Mouse (Mus musculus) embryonic facial prominence, embryonic 11.5 days (tissue): Measurements from ENCODE around the gene Npff. TPM values are rescaled to one million over a fixed set of nuclear protein-coding genes. Genes with fewer than 3 reads are reported as not detected.

ENCODE experiments used
- ATAC-seq: fragments of 200-750 bp; cut with Nextera tagmentation; replicated peaks from 2 replicates; pipeline ENCODE4 v1.8.0; 2017; ENCODE audit warnings: low read depth; ENCODE audit not compliant: insufficient number of reproducible peaks, low FRiP score, low TSS enrichment
- DNase-seq: peaks from one replicate; pipeline ENCODE4 v3.0.0-alpha.2; 2015; ENCODE audit warnings: low spot score
- H3K27ac ChIP-seq: fragments of 300-500 bp; sonication (generic); replicated peaks from 2 replicates; pipeline ENCODE4 v1.5.1; 2014; ENCODE audit warnings: mild to moderate bottlenecking, low read depth, low read length, control low read depth
- H3K27me3 ChIP-seq: fragments of 300-500 bp; sonication (generic); 2 replicates; pipeline ENCODE4 v1.6.1; 2014; ENCODE audit warnings: mild to moderate bottlenecking, low read length, moderate library complexity, mixed read lengths; ENCODE audit not compliant: control insufficient read depth, insufficient read depth
- H3K36me3 ChIP-seq: fragments of 300-500 bp; sonication (generic); replicated peaks from 2 replicates; pipeline ENCODE4 v1.6.1; 2014; ENCODE audit warnings: low read depth, mild to moderate bottlenecking, low read length, moderate library complexity, mixed read lengths; ENCODE audit not compliant: control insufficient read depth, insufficient read depth
- H3K4me1 ChIP-seq: fragments of 300-500 bp; sonication (generic); 2 replicates; pipeline ENCODE4 v1.6.1; 2014; ENCODE audit warnings: low read length, mixed read lengths; ENCODE audit not compliant: control insufficient read depth, insufficient read depth
- H3K4me2 ChIP-seq: fragments of 300-500 bp; sonication (generic); 2 replicates; pipeline ENCODE4 v1.6.1; 2014; ENCODE audit warnings: low read depth, mild to moderate bottlenecking, control low read depth, low read length, moderate library complexity
- H3K4me3 ChIP-seq: fragments of 300-500 bp; sonication (generic); 2 replicates; pipeline ENCODE4 v1.5.1; 2014; ENCODE audit warnings: low read depth, low read length, control low read depth
- H3K9ac ChIP-seq: fragments of 300-500 bp; sonication (generic); replicated peaks from 2 replicates; pipeline ENCODE4 v1.6.1; 2014; ENCODE audit warnings: mild to moderate bottlenecking, control low read depth, low read length
- H3K9me3 ChIP-seq: fragments of 300-500 bp; sonication (generic); replicated peaks from 2 replicates; pipeline ENCODE4 v1.6.1; 2016; ENCODE audit warnings: mild to moderate bottlenecking, low read length, inconsistent platforms, mixed read lengths; ENCODE audit not compliant: control insufficient read depth
- WGBS: fragments of 180-500 bp; shearing (Covaris S2); extraction: QIAGEN DNeasy Blood & Tissue Kit; methylation state at CpG from one replicate; pipeline ENCODE4 v1.1.7; 2014; 5-methylcytosine and 5-hydroxymethylcytosine counted together
- polyA plus RNA-seq: library from polyadenylated mRNA; unstranded; fragments of >200 nt; fragmentation: Nextera tagmentation; extraction: Ambion mirVana; gene quantifications from 2 replicates; pipeline ENCODE4 v1.2.1, GENCODE M21; 2014

Gene Npff
- polyA plus RNA-seq, 1 experiment from 2014 or later, result 0.66 TPM

- H3K36me3 ChIP-seq, result peaks cover 2% of the 10 kb centered on the region; the same call in 1 of the 2 replicates
- no peaks in the 10 kb centered on the region for H3K4me1 ChIP-seq
- H3K9me3 ChIP-seq, result no peaks in the 10 kb centered on the region
- no peak overlapping the region for H3K4me3 ChIP-seq
- H3K4me2 ChIP-seq, result no peak overlapping the region
- DNase-seq, result no peak
- no peak overlapping the region for H3K27ac ChIP-seq
- ATAC-seq, result no peak
- H3K27me3 ChIP-seq, result no peaks in the 10 kb centered on the region
- no peak overlapping the region for H3K9ac ChIP-seq
- 79% methylated on average over 4 of the region's 4 CpGs for WGBS
Measured at GRCm38 (mm10) chr15:102530566-102530965, 5.8 kb upstream of the Npff start.

GRCm38 (mm10) chr15:102528396-102528795, 3.7 kb upstream of the Npff start:
- DNase-seq (no peak), ATAC-seq (no peak)
- no peak overlapping the region for H3K27ac ChIP-seq
- H3K36me3 ChIP-seq, result peaks cover 2% of the 10 kb centered on the region; the same call in 1 of the 2 replicates
- H3K4me1 ChIP-seq, result no peaks in the 10 kb centered on the region
- no peak overlapping the region for H3K4me3 ChIP-seq
- no peaks in the 10 kb centered on the region for H3K27me3 ChIP-seq
- 89% methylated on average over 1 of the region's 1 CpGs for WGBS
- no peak overlapping the region for H3K4me2 ChIP-seq
- no peak overlapping the region for H3K9ac ChIP-seq
- H3K9me3 ChIP-seq, result no peaks in the 10 kb centered on the region

DNA sequence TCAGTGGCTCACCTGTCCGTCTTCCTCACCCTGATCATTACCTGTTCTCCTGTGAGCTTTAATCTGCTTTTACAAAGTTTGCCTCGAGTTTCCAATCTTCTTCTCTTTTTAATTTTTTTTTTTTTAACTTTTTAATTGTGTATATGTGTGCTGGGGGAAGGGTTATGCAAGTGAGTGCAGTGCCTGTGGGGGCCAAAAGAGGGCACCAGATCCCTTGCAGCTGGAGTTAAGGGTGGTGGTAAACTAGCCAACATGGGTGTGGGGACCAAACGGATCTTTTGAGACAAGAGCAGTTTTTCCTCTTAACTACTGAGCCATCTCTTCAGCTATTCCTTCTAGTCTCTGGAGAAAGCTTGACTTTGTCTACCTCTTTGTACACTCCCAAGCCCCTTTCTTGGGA, 3.2 kb upstream of the Npff start:
- DNase-seq, result no peak
- H3K27ac ChIP-seq, result no peak overlapping the region
- 77% methylated on average over 3 of the region's 3 CpGs for WGBS
- no peaks in the 10 kb centered on the region for H3K27me3 ChIP-seq
- no peak overlapping the region for H3K4me3 ChIP-seq
- no peak overlapping the region for H3K4me2 ChIP-seq
- no peak for ATAC-seq
- no peaks in the 10 kb centered on the region for H3K4me1 ChIP-seq
- H3K9ac ChIP-seq, result no peak overlapping the region
- H3K9me3 ChIP-seq, result no peaks in the 10 kb centered on the region
- H3K36me3 ChIP-seq, result peaks cover 2% of the 10 kb centered on the region; the same call in 1 of the 2 replicates

DNA sequence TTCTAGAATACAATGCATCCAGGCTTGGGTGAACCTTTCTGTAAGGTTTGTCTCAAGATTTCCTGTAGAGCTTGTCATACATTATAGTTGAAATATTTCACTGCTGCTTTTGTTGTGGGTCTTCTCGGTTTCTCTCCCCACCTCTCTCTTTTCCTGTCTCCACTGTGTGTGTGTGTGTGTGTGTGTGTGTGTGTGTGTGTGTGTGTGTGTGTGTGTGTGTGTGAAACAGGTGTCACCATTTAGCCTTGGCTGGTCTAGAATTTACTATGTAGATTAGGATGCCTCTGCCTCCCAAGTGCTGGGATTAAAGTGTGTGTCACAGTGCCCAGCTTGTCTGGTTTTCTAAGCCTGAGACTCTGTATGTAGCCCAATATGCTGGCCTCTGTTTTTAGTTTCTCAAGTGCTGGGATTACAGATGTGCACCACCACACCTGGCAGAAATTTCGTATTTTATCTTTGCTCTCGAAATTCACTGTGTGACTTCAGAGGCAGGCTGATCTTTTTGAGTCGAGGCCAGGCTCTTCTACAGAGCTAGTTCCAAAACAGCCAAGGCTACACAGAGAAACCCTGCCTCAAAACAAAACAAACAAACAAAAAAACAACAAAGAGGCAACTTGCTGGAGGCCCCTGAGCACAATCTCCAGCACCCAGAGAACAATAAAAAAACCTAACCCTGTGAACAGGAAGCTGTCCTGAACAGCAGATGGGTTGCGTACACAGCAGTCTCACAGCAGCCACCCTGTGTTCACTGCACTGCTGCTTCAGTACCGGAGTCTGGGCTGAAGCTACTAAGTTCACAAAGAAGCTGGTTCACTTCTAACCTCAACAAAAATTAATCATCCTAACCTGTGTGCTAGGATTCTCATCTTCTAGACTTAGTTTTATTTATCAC, 1.6 kb upstream of the Npff start:
- no peaks in the 10 kb centered on the region for H3K4me1 ChIP-seq
- H3K27ac ChIP-seq, result no peak overlapping the region
- no peaks in the 10 kb centered on the region for H3K27me3 ChIP-seq
- no peaks in the 10 kb centered on the region for H3K9me3 ChIP-seq
- no peak for ATAC-seq
- no peak overlapping the region for H3K9ac ChIP-seq
- H3K4me3 ChIP-seq, result no peak overlapping the region
- no peak overlapping the region for H3K4me2 ChIP-seq
- peaks cover 2% of the 10 kb centered on the region; the same call in 1 of the 2 replicates for H3K36me3 ChIP-seq
- DNase-seq, result no peak
- 90% methylated on average over 6 of the region's 6 CpGs for WGBS

- H3K27me3 ChIP-seq, result no peaks in the 10 kb centered on the region
- DNase-seq, result no peak
- no peaks in the 10 kb centered on the region; the same call in 1 of the 2 replicates for H3K36me3 ChIP-seq
- no peak overlapping the region for H3K4me2 ChIP-seq
- no peak overlapping the region for H3K27ac ChIP-seq
- 82% methylated on average over 4 of the region's 4 CpGs for WGBS
- no peak overlapping the region for H3K9ac ChIP-seq
- H3K9me3 ChIP-seq, result no peaks in the 10 kb centered on the region
- no peaks in the 10 kb centered on the region; the same call in 1 of the 2 replicates for H3K4me1 ChIP-seq
- ATAC-seq, result no peak
- H3K4me3 ChIP-seq, result no peak overlapping the region
Measured at GRCm38 (mm10) chr15:102521480-102521879, 3.3 kb downstream of the Npff start.

DNA sequence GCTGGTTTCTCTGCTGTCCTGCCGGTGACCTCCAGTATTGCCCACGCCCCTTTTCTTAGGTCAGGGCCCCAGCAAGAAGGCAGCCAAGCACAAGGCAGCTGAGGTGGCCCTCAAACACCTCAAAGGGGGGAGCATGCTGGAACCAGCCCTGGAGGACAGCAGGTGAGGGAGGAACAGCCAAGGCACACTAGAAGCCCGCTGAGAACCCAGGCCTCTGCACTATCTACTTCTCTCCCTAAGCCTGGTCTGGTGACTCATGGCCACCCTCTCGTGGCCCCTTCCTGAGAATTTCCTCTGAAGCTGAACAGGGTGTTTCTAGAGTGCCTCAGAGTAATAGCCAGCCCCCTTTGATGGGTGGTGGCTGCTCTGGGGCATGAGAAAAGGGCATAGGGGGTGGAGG, 4.3 kb downstream of the Npff start:
- Histone ChIP-seq H3K9me3 (no peaks in the 10 kb centered on the region), H3K4me1 (no peaks in the 10 kb centered on the region; the same call in 1 of the 2 replicates), H3K4me2 (no peak overlapping the region), H3K9ac (no peak overlapping the region), H3K27me3 (no peaks in the 10 kb centered on the region), H3K4me3 (no peak overlapping the region), H3K36me3 (no peaks in the 10 kb centered on the region; the same call in 1 of the 2 replicates), H3K27ac (no peak overlapping the region)
- DNase-seq, result no peak
- WGBS, result 75% methylated on average over 4 of the region's 4 CpGs
- no peak for ATAC-seq

- Histone ChIP-seq H3K4me1 (no peaks in the 10 kb centered on the region; the same call in 1 of the 2 replicates), H3K27me3 (no peaks in the 10 kb centered on the region), H3K4me2 (peak overlapping the region; percentile 67), H3K9me3 (no peaks in the 10 kb centered on the region), H3K36me3 (no peaks in the 10 kb centered on the region; the same call in 1 of the 2 replicates), H3K4me3 (peak overlapping the region; percentile 61), H3K9ac (peak overlapping the region; percentile 87), H3K27ac (no peak overlapping the region)
- ATAC-seq, result no peak
- WGBS, result 65% methylated on average over 16 of the region's 17 CpGs
- DNase-seq, result no peak
Measured at GRCm38 (mm10) chr15:102519211-102520141, 5.3 kb downstream of the Npff start.
